Mouse (Mus musculus) erythroblast, embryonic 14.5 days (primary cell): ENCODE measurements around the gene Wnt10b. TPM values are rescaled to one million over a fixed set of nuclear protein-coding genes. Genes with fewer than 3 reads are reported as not detected.

ENCODE experiments used
- H3K27me3 ChIP-seq: 2 replicates; pipeline ENCODE4 v1.6.1; 2012; ENCODE audit warnings: inconsistent platforms; ENCODE audit not compliant: control insufficient read depth
- H3K36me3 ChIP-seq: 2 replicates; pipeline ENCODE4 v1.6.1; 2012; ENCODE audit warnings: mild to moderate bottlenecking, inconsistent platforms; ENCODE audit not compliant: control insufficient read depth
- H3K4me1 ChIP-seq: 2 replicates; pipeline ENCODE4 v1.6.1; 2012; ENCODE audit warnings: inconsistent platforms; ENCODE audit not compliant: control insufficient read depth
- H3K4me3 ChIP-seq: replicated peaks from 2 replicates; pipeline ENCODE3; 2012; ENCODE audit warnings: moderate library complexity, mild to moderate bottlenecking, inconsistent platforms
- H3K9me3 ChIP-seq: 2 replicates; pipeline ENCODE4 v1.6.1; 2012; ENCODE audit warnings: low read length, inconsistent platforms, mixed read lengths; ENCODE audit not compliant: control insufficient read depth
- GATA1 ChIP-seq: IDR thresholded peaks from 2 replicates; pipeline ENCODE4 v1.6.1; 2012; ENCODE audit warnings: low read length, inconsistent platforms, mixed read lengths
- TAL1 ChIP-seq: IDR thresholded peaks from 3 replicates; pipeline ENCODE4 v1.6.1; 2012; ENCODE audit warnings: low read length, inconsistent platforms, mixed read lengths
- polyA plus RNA-seq: library from polyadenylated mRNA; stranded (reverse); fragments of >175 nt; gene quantifications from 2 replicates; pipeline ENCODE4 v1.2.3, GENCODE M21; 2012

Wnt10b gene
- polyA plus RNA-seq, 1 experiment = not detected

- H3K4me1 ChIP-seq = peaks cover 14% of the 10 kb centered on the region
- H3K27me3 ChIP-seq = no peaks in the 10 kb centered on the region
- no peaks in the 10 kb centered on the region for H3K9me3 ChIP-seq
- TF ChIP-seq TAL1 (no peak), GATA1 (no peak)
- H3K36me3 ChIP-seq = peaks cover 48% of the 10 kb centered on the region
- no peak overlapping the region for H3K4me3 ChIP-seq
Observed at GRCm38 (mm10) chr15:98740219-98740618, 37.7 kb downstream of the Wnt10b start.

- no peaks in the 10 kb centered on the region for H3K9me3 ChIP-seq
- peaks cover 49% of the 10 kb centered on the region for H3K36me3 ChIP-seq
- no peak overlapping the region for H3K4me3 ChIP-seq
- H3K4me1 ChIP-seq = peaks cover 14% of the 10 kb centered on the region
- TF ChIP-seq GATA1 (no peak), TAL1 (no peak)
- no peaks in the 10 kb centered on the region for H3K27me3 ChIP-seq
Observed at GRCm38 (mm10) chr15:98738796-98739195, 39.2 kb downstream of the Wnt10b start.

- no peaks in the 10 kb centered on the region for H3K9me3 ChIP-seq
- H3K4me3 ChIP-seq = no peak overlapping the region
- no peak for TF ChIP-seq GATA1
- no peak for TF ChIP-seq TAL1
- peaks cover 47% of the 10 kb centered on the region for H3K36me3 ChIP-seq
- H3K27me3 ChIP-seq = no peaks in the 10 kb centered on the region
- peaks cover 21% of the 10 kb centered on the region for H3K4me1 ChIP-seq
Observed at GRCm38 (mm10) chr15:98737881-98738280, 40.1 kb downstream of the Wnt10b start.

- H3K9me3 ChIP-seq = no peaks in the 10 kb centered on the region
- H3K27me3 ChIP-seq = no peaks in the 10 kb centered on the region
- no peak overlapping the region for H3K4me3 ChIP-seq
- peaks cover 28% of the 10 kb centered on the region for H3K4me1 ChIP-seq
- peaks cover 43% of the 10 kb centered on the region for H3K36me3 ChIP-seq
- TF ChIP-seq GATA1 (no peak), TAL1 (no peak)
Observed at GRCm38 (mm10) chr15:98736521-98736920, 41.4 kb downstream of the Wnt10b start.

GRCm38 (mm10) chr15:98733976-98734566, 43.9 kb downstream of the Wnt10b start:
- peaks cover 12% of the 10 kb centered on the region for H3K27me3 ChIP-seq
- H3K36me3 ChIP-seq = peaks cover 19% of the 10 kb centered on the region
- TF ChIP-seq TAL1 (no peak), GATA1 (no peak)
- H3K4me1 ChIP-seq = peaks cover 15% of the 10 kb centered on the region
- H3K9me3 ChIP-seq = no peaks in the 10 kb centered on the region
- no peak overlapping the region for H3K4me3 ChIP-seq

GRCm38 (mm10) chr15:98733370-98733769, 44.6 kb downstream of the Wnt10b start:
- Histone ChIP-seq H3K36me3 (peaks cover 12% of the 10 kb centered on the region), H3K4me3 (no peak overlapping the region), H3K9me3 (no peaks in the 10 kb centered on the region), H3K4me1 (peaks cover 14% of the 10 kb centered on the region), H3K27me3 (peaks cover 19% of the 10 kb centered on the region)
- no peak for TF ChIP-seq GATA1
- no peak for TF ChIP-seq TAL1

GRCm38 (mm10) chr15:98732006-98732531, 45.9 kb downstream of the Wnt10b start:
- Histone ChIP-seq H3K9me3 (no peaks in the 10 kb centered on the region), H3K4me1 (peaks cover 26% of the 10 kb centered on the region), H3K4me3 (no peak overlapping the region), H3K27me3 (peaks cover 31% of the 10 kb centered on the region), H3K36me3 (peaks cover 12% of the 10 kb centered on the region)
- TF ChIP-seq GATA1 = no peak
- no peak for TF ChIP-seq TAL1

GRCm38 (mm10) chr15:98730790-98731189, 47.2 kb downstream of the Wnt10b start:
- Histone ChIP-seq H3K4me3 (no peak overlapping the region), H3K36me3 (peaks cover 5% of the 10 kb centered on the region; the same call in 1 of the 2 replicates), H3K27me3 (peaks cover 37% of the 10 kb centered on the region), H3K9me3 (no peaks in the 10 kb centered on the region), H3K4me1 (peaks cover 26% of the 10 kb centered on the region)
- TF ChIP-seq TAL1 = no peak
- TF ChIP-seq GATA1 = no peak

- Histone ChIP-seq H3K9me3 (no peaks in the 10 kb centered on the region), H3K27me3 (peaks cover 39% of the 10 kb centered on the region), H3K4me1 (peaks cover 26% of the 10 kb centered on the region), H3K4me3 (no peak overlapping the region), H3K36me3 (peaks cover 1% of the 10 kb centered on the region; the same call in 1 of the 2 replicates)
- no peak for TF ChIP-seq TAL1
- TF ChIP-seq GATA1 = no peak
Observed at GRCm38 (mm10) chr15:98729791-98730545, 48.0 kb downstream of the Wnt10b start.
